Mouse (Mus musculus) ovary, adult 10 weeks (tissue): ENCODE data around the gene Ctsll3. TPM values are rescaled to one million over a fixed set of nuclear protein-coding genes. Genes with fewer than 3 reads are reported as not detected.

Source experiments
- polyA plus RNA-seq: library from polyadenylated mRNA; stranded (reverse); fragments of 350-450 nt; fragmentation: Illumina TruSeq; extraction: RNeasy Lipid Tissue Mini Kit (QIAGEN cat#74804); gene quantifications from one replicate; pipeline ENCODE4 v1.2.3, GENCODE M21; 2014

Gene Ctsll3
- polyA plus RNA-seq: not detected

DNA sequence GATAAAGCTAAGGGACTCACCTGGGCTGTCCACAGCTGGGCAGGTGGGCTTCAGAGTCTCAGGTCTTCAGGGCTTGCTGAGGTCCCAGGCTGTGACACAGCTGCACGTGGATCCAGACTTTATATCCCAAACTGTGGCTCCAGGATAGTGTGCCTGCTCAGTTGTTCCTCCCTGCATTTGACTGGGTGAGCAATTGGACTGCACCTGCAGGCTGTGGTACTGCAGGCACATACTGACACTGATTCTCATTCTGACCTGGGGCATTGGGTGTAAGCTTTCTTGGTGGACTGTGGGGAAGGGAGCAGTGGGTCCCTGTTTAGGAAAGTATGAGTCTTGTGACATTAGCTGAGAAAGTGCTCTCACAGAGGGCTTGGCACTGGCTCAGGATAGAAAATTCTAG, at the start of gene Ctsll3:
Gene Ctsll3, minus strand, starts transcription at position 101 of the 400 bp plus-strand sequence.

DNA sequence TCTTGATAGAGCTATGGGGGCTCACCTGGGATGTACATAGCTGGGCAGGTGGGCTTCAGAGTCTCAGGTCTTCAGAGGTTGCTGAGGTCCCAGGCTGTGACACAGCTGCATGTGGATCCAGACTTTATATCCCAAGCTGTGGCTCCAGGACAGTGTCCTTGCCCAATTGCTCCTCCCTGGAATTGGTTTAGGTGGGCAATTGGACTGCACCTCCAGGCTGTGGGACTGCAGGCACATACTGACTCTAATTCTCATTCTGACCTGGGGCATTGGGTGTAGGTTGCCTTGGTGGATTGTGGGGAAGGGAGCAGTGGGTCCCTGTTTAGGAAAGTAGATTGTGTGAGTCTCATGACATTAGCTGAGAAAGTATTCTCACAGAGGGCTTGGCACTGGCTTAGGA, 16.4 kb downstream of the Ctsll3 start, which contains the start of gene BC051665:
Gene BC051665, minus strand, starts transcription at position 101 of the 400 bp plus-strand sequence.

Other genes with a start within 250 kb of the Ctsll3 start
- 30.2 TPM for gene Dapk1, start 200.9 kb downstream of the Ctsll3 start, polyA plus RNA-seq
- gene BC051665, start 16.5 kb downstream of the Ctsll3 start, polyA plus RNA-seq: not detected
- 1.5 TPM for gene 4930486L24Rik, start 61.6 kb upstream of the Ctsll3 start, polyA plus RNA-seq
- 0.40 TPM for gene Gm49392, start 94.0 kb upstream of the Ctsll3 start, polyA plus RNA-seq
- gene Ctla2b, start 94.6 kb upstream of the Ctsll3 start, polyA plus RNA-seq: 3.1 TPM
- not detected for gene Tpbpb, start 102.0 kb upstream of the Ctsll3 start, polyA plus RNA-seq
- gene Gm49393, start 132.7 kb upstream of the Ctsll3 start, polyA plus RNA-seq: 7.7 TPM
- gene Gm49391, start 133.7 kb upstream of the Ctsll3 start, polyA plus RNA-seq: 11.8 TPM
- gene Ctla2a, start 133.8 kb upstream of the Ctsll3 start, polyA plus RNA-seq: 61.0 TPM
- not detected for gene Tpbpa, start 139.1 kb upstream of the Ctsll3 start, polyA plus RNA-seq
- not detected for gene Ctsj, start 203.1 kb upstream of the Ctsll3 start, polyA plus RNA-seq
- gene Ctsq, start 237.8 kb upstream of the Ctsll3 start, polyA plus RNA-seq: not detected